Mouse (Mus musculus): ENCODE data around the gene Acat2. TPM values are rescaled to one million over a fixed set of nuclear protein-coding genes. Genes with fewer than 3 reads are reported as not detected.
"Not testable (repeated sequence)": the region's sequence is repeated elsewhere in the genome, so short reads cannot be mapped to it uniquely, and the experiment has no call there.

Gene Acat2
- polyA plus RNA-seq, 1 experiment = 17.1 TPM

DNA sequence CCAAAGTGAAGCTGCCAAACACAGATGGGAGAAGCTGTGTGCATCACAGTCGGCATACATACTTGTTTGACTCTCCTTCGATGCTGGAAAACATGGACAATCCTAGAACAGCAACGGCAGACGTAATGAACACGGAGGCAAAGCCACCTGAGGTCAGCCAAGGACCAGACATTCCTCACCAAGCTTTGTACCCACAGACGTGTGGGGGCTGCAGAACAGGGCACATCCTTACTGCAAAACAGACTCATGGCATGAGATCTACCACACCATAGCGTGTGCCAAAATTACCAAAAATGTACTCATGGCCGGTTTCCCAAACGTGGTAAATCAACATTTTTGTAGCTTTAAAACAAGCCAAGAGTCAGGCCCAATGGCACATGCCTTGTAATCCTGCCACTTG lies 54.1 kb downstream of the Acat2 start:
- no peak overlapping the region for H3K27ac ChIP-seq (ENCODE audit: control insufficient read depth, insufficient read depth, low read depth, low read length, poor library complexity)
- no peak overlapping the region for H3K4me3 ChIP-seq (replicated peaks; ENCODE audit: control insufficient read depth, low read depth, low read length)
- TF ChIP-seq CTCF (IDR thresholded peaks at IDR 0.05; ENCODE audit: control insufficient read depth, insufficient read depth, low read length) (no peak), POLR2A (IDR thresholded peaks at IDR 0.05; ENCODE audit: borderline replicate concordance, control insufficient read depth, low read depth, low read length) (no peak)
- no peaks in the 10 kb centered on the region for H3K4me1 ChIP-seq (ENCODE audit: control insufficient read depth, insufficient read depth, low read length)
- WGBS = 87% methylated on average over 9 of the region's 9 CpGs

DNA sequence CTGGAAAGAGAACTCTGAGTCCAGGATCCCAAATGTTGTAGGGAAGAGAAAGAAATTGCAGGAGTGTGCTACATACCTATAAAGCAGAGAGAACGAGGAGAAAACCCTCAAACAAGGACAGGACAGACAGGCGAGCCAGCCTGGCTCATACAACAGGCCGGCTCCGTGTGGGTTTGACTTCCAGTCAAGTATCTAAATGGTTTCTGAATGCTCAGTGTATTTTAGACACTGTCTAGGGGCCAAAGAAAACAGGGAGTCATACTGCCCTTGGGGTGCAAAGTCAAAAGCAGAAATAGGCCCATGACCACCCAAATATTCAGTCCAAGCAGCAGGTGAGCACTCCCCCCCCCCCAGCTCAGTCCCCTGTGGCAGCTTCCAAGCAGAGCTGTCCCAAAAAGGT lies 54.7 kb downstream of the Acat2 start:
- Histone ChIP-seq H3K4me3 (replicated peaks; ENCODE audit: control insufficient read depth, low read depth, low read length) (no peak overlapping the region), H3K27ac (ENCODE audit: control insufficient read depth, insufficient read depth, low read depth, low read length, poor library complexity) (no peak overlapping the region), H3K4me1 (ENCODE audit: control insufficient read depth, insufficient read depth, low read length) (no peaks in the 10 kb centered on the region)
- 88% methylated on average over 4 of the region's 4 CpGs for WGBS
- TF ChIP-seq CTCF (IDR thresholded peaks at IDR 0.05; ENCODE audit: control insufficient read depth, insufficient read depth, low read length) = no peak
- TF ChIP-seq POLR2A (IDR thresholded peaks at IDR 0.05; ENCODE audit: borderline replicate concordance, control insufficient read depth, low read depth, low read length) = no peak

DNA sequence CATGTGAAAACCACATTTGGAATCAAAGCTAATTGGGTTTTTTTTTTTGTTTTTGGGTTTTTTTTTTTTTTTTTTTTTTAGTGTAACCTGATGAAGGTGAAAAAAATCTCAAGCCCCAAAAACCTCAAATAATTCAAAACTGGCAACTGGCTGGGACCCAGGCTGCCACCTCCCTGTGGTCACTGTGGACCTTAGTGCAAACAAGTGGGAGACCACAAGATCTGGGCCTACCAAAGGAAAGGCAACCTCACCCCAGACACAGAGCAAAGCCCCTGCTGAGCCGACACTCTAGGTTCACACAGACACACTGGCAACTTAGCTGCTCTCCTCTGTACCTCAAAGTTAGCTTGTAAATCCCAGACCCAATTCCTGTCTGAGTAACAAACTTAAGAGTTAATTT lies 56.2 kb downstream of the Acat2 start:
- WGBS = 36% methylated on average over 1 of the region's 1 CpGs
- H3K4me3 ChIP-seq (replicated peaks; ENCODE audit: control insufficient read depth, low read depth, low read length) = no peak overlapping the region
- no peak for TF ChIP-seq POLR2A (IDR thresholded peaks at IDR 0.05; ENCODE audit: borderline replicate concordance, control insufficient read depth, low read depth, low read length)
- no peak for TF ChIP-seq CTCF (IDR thresholded peaks at IDR 0.05; ENCODE audit: control insufficient read depth, insufficient read depth, low read length)
- H3K27ac ChIP-seq (ENCODE audit: control insufficient read depth, insufficient read depth, low read depth, low read length, poor library complexity) = no peak overlapping the region
- no peaks in the 10 kb centered on the region for H3K4me1 ChIP-seq (ENCODE audit: control insufficient read depth, insufficient read depth, low read length)

DNA sequence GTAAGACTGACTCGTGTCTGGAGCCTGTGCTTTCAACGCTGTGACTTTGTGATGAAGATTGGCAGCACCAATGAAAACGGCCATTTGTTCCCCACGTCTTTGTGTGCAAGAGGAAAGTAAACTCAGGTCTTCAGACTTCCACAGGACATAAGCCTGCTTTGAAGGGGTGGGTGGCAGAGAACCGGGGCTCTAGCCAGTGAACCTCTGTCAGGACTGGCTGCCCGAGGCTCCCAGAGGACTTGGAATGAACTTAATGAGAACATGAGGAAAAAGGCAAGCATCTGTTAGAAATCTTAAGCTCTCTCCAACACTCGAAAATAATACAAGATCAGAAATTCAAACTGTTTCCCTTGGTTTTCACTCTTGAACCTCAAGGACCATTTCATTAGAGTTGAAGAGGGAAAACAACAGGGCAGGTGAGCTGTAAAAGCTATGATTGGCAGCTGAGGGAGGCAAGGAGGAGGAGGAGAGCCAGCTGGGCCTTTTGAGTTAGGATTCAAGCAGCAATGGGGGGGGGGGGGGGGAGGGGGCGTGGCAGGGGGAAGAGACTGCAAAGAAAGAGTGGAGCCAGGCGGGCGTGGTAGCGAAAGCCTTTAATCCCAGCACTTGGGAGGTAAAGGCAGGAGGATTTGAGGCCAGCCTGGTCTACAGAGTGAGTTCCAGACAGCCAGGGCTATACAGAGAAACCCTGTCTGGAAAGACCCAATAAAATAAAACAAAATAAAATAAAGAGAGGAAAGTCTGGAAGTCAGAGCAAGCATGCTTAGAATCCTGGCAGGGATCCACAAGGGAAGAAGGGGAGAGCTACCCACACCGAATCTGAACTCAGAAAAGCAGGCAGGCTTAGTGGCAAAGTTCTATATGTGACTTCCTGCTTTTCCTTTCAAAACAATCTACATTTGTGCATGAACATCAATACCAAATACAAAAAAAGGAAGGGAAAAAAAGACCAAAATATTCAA lies 56.9 kb downstream of the Acat2 start:
- WGBS = 76% methylated on average over 12 of the region's 12 CpGs
- Histone ChIP-seq H3K4me1 (ENCODE audit: control insufficient read depth, insufficient read depth, low read length) (no peaks in the 10 kb centered on the region), H3K4me3 (replicated peaks; ENCODE audit: control insufficient read depth, low read depth, low read length) (no peak overlapping the region), H3K27ac (ENCODE audit: control insufficient read depth, insufficient read depth, low read depth, low read length, poor library complexity) (no peak overlapping the region)
- no peak for TF ChIP-seq POLR2A (IDR thresholded peaks at IDR 0.05; ENCODE audit: borderline replicate concordance, control insufficient read depth, low read depth, low read length)
- TF ChIP-seq CTCF (IDR thresholded peaks at IDR 0.05; ENCODE audit: control insufficient read depth, insufficient read depth, low read length) = no peak

DNA sequence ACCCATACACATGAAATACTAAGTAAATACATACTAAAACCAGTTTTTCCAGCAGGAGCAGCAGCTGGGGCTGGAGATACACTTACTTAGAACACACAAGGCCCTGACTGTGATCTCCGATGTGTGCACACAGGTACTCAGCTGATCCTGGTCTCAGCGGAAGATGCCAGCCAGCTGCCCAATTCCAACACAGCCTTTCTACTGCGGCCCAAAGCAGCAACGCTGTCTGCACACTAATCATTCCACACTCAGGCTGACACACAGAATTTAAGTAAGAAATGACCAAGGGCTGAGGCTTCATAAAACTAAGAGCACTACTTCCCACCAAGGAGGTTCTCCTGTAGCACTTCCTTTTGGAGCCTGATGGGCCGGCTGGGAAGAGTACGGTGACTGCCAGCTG lies 58.3 kb downstream of the Acat2 start:
- Histone ChIP-seq H3K4me3 (replicated peaks; ENCODE audit: control insufficient read depth, low read depth, low read length) (no peak overlapping the region), H3K27ac (ENCODE audit: control insufficient read depth, insufficient read depth, low read depth, low read length, poor library complexity) (no peak overlapping the region), H3K4me1 (ENCODE audit: control insufficient read depth, insufficient read depth, low read length) (no peaks in the 10 kb centered on the region)
- WGBS = 96% methylated on average over 6 of the region's 6 CpGs
- no peak for TF ChIP-seq POLR2A (IDR thresholded peaks at IDR 0.05; ENCODE audit: borderline replicate concordance, control insufficient read depth, low read depth, low read length)
- TF ChIP-seq CTCF (IDR thresholded peaks at IDR 0.05; ENCODE audit: control insufficient read depth, insufficient read depth, low read length) = no peak

DNA sequence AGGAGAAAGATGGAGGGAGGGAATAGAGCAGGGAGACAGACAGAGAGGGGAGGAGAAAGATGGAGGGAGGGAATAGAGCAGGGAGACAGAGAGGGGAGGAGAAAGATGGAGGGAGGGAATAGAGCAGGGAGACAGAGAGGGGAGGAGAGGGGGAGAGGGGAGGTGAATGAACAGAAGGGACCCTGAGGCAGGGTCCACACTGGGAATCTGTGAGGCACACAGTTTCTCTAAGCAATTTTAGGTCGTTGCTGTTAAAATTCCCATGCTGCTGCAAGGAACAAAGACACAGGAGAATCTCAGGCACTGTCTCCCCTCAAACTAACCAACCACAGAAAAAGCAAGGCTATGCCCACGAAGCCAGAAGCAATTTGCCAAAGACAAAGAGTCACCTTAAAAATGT lies 61.9 kb downstream of the Acat2 start:
- whole genome bisulfite sequencing = 70% methylated on average over 2 of the region's 2 CpGs
- H3K27ac ChIP-seq (ENCODE audit: control insufficient read depth, insufficient read depth, low read depth, low read length, poor library complexity); H3K4me1 ChIP-seq (ENCODE audit: control insufficient read depth, insufficient read depth, low read length): not testable (repeated sequence)

DNA sequence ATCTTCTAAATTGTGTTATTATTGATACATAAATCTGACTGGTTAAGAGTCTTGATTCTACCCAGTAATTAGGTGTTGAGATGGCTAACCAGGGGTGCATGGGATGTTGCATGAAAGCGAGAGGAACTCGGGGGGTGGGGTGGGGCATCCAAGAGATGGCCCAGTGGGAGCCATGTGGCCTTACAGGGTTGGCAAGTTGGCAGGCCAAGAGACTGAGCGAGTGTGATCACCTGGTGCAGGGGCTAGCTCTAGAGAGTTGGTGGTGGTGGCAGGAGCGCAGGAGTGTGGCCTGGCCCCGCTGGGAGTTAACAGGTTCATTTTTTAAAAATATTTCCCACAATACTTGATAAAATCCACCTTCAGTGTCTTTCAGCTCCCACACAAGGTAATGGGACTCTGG lies 62.9 kb downstream of the Acat2 start:
- TF ChIP-seq CTCF (IDR thresholded peaks at IDR 0.05; ENCODE audit: control insufficient read depth, insufficient read depth, low read length) = no peak
- no peak for TF ChIP-seq POLR2A (IDR thresholded peaks at IDR 0.05; ENCODE audit: borderline replicate concordance, control insufficient read depth, low read depth, low read length)
- no peak overlapping the region for H3K4me3 ChIP-seq (replicated peaks; ENCODE audit: control insufficient read depth, low read depth, low read length)
- no peak overlapping the region for H3K27ac ChIP-seq (ENCODE audit: control insufficient read depth, insufficient read depth, low read depth, low read length, poor library complexity)
- 84% methylated on average over 5 of the region's 5 CpGs for WGBS
- no peaks in the 10 kb centered on the region for H3K4me1 ChIP-seq (ENCODE audit: control insufficient read depth, insufficient read depth, low read length)

More for the DNA sequence above, 61.9 kb downstream of the Acat2 start:
- H3K4me3 ChIP-seq (replicated peaks; ENCODE audit: control insufficient read depth, low read depth, low read length) = not testable (repeated sequence)

Other genes with a start within 250 kb of the Acat2 start
- 2.5 and 8.3 TPM in 2 replicates for gene Igf2r, start 191.1 kb downstream of the Acat2 start, polyA plus RNA-seq (2011; ENCODE audit: insufficient read depth, insufficient read length, low replicate concordance, missing spikeins)
- gene Mas1, start 92.6 kb downstream of the Acat2 start, polyA plus RNA-seq (2011; ENCODE audit: insufficient read depth, insufficient read length, low replicate concordance, missing spikeins) = not detected in 2 replicates
- not detected in 2 replicates for gene Mrgprh, start 84.7 kb downstream of the Acat2 start, polyA plus RNA-seq (2011; ENCODE audit: insufficient read depth, insufficient read length, low replicate concordance, missing spikeins)
- gene Pnldc1, start 50.5 kb downstream of the Acat2 start, polyA plus RNA-seq (2011; ENCODE audit: insufficient read depth, insufficient read length, low replicate concordance, missing spikeins) = 3.7 and 8.6 TPM in 2 replicates
- gene Tcp1, start 45.0 kb downstream of the Acat2 start, polyA plus RNA-seq (2011; ENCODE audit: insufficient read depth, insufficient read length, low replicate concordance, missing spikeins) = 120 and 188 TPM in 2 replicates
- gene Mrpl18, start 44.4 kb downstream of the Acat2 start, polyA plus RNA-seq (2011; ENCODE audit: insufficient read depth, insufficient read length, low replicate concordance, missing spikeins) = 34.1 and 37.8 TPM in 2 replicates
- gene Acat3, start 20.1 kb downstream of the Acat2 start, polyA plus RNA-seq (2011; ENCODE audit: insufficient read depth, insufficient read length, low replicate concordance, missing spikeins) = 0.75 and 1.2 TPM in 2 replicates
- 46.2 and 67.4 TPM in 2 replicates for gene Wtap, start 33.4 kb upstream of the Acat2 start, polyA plus RNA-seq (2011; ENCODE audit: insufficient read depth, insufficient read length, low replicate concordance, missing spikeins)
- gene Sod2, start 46.1 kb upstream of the Acat2 start, polyA plus RNA-seq (2011; ENCODE audit: insufficient read depth, insufficient read length, low replicate concordance, missing spikeins) = 33.4 and 38.2 TPM in 2 replicates
- gene Gpr31b, start 91.5 kb upstream of the Acat2 start, polyA plus RNA-seq (2011; ENCODE audit: insufficient read depth, insufficient read length, low replicate concordance, missing spikeins) = not detected in 2 replicates
- not detected in 2 replicates for gene Tcp10b, start 100.4 kb upstream of the Acat2 start, polyA plus RNA-seq (2011; ENCODE audit: insufficient read depth, insufficient read length, low replicate concordance, missing spikeins)
- not detected in 2 replicates for gene Unc93a, start 171.1 kb upstream of the Acat2 start, polyA plus RNA-seq (2011; ENCODE audit: insufficient read depth, insufficient read length, low replicate concordance, missing spikeins)